Mouse (Mus musculus) bone marrow, adult 2 months (tissue): ENCODE data around the gene Nab2.

Experiments
- CTCF ChIP-seq: fragments of 200-500 bp; IDR thresholded peaks from 2 replicates; pipeline ENCODE4 v1.5.1; 2011; ENCODE audit warnings: low read length, control low read depth; ENCODE audit not compliant: control insufficient read depth, insufficient read depth
- POLR2A ChIP-seq: fragments of 200-500 bp; IDR thresholded peaks from 2 replicates; pipeline ENCODE4 v1.6.1; 2011; ENCODE audit warnings: low read depth, mild to moderate bottlenecking, control low read depth, low read length, borderline replicate concordance; ENCODE audit not compliant: control insufficient read depth

DNA sequence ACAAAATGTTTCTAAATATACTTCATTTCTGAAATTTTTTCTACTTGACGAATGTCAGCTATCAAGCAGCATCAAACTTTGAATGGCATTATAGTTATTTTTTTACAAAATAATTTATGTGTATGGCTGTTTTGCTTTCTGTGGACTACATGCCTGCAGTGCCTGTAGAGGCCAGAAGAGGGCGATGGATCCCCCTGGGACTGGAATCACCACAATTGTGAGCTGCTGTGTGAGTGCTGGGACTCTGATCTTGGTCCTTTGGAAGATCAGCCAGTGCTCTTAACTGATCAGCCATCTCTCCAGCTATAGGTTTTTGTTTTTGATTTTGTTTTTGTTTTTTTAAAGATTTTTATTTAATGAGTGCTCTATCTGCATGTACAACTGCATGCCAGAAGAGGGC lies 2.9 kb upstream of the Nab2 start:
- TF ChIP-seq CTCF (peak; percentile 68), POLR2A (no peak)
